Mouse (Mus musculus) thymus, postnatal 0 days (tissue): Measurements from ENCODE around the gene Doc2g. TPM values are rescaled to one million over a fixed set of nuclear protein-coding genes. Genes with fewer than 3 reads are reported as not detected.
"Not testable (repeated sequence)": the region's sequence is repeated elsewhere in the genome, so short reads cannot be mapped to it uniquely, and the experiment has no call there.

Experiments
- DNase-seq: peaks from one replicate; pipeline ENCODE4 v3.0.0-alpha.2; 2015; ENCODE audit warnings: low spot score
- polyA plus RNA-seq: library from polyadenylated mRNA; unstranded; fragments of >200 nt; fragmentation: Nextera tagmentation; extraction: Ambion mirVana; gene quantifications from 2 replicates; pipeline ENCODE4 v1.2.1, GENCODE M21; 2015

The Doc2g gene
- polyA plus RNA-seq, 1 experiment from 2014 or later: 1.6 TPM

DNA sequence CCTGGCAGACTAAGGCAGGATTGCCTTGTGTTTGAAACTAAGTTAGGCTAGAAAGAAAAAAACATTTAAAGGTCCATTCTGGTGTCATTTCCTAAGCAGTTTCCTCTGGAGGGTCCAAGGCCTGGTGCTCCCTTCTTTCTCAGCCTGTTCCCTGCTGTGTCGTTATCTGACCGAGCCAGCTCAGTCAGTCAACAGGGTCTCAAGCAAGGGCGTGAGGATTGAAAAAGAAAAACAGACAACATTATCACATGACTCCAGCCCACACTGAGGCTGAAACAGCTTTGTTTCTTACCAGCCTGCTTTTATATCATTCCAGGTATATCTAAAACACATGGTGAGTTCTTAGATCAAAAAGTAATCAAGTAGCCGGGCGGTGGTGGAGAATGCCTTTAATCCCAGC lies 12.5 kb downstream of the Doc2g start:
- no peak for DNase-seq

DNA sequence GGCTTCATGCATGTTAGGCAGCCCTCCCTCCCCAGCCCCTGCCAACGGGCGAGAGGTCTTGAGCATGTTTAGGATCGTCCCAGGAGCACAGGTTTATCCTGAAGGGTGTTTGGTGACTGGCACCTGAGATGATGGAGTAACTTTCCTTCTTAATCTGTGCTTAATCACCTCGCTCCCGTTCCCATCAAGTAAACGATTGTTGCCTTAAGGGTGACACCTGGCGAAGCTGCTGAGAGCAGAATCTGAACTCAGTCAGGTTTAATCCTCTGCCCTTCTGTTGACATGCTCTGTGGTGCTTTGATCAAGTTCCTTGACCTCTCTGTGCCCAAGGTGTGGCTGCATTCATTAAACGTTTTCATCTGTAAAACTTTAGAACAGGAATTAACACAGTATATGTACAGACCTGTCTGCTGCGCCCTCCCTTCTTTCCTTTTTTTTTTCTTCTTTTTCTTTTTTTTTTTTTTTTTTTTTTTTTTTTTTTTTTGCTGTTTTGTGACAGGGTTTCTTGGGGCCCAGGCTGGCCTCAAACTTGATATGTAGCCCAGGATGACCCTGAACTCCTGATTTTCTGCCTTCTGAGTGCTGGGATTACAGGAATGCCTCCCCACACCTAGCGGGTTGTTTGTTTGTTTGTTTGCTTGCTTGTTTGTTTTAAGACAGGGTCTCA lies 14.9 kb downstream of the Doc2g start:
- no peak for DNase-seq

DNA sequence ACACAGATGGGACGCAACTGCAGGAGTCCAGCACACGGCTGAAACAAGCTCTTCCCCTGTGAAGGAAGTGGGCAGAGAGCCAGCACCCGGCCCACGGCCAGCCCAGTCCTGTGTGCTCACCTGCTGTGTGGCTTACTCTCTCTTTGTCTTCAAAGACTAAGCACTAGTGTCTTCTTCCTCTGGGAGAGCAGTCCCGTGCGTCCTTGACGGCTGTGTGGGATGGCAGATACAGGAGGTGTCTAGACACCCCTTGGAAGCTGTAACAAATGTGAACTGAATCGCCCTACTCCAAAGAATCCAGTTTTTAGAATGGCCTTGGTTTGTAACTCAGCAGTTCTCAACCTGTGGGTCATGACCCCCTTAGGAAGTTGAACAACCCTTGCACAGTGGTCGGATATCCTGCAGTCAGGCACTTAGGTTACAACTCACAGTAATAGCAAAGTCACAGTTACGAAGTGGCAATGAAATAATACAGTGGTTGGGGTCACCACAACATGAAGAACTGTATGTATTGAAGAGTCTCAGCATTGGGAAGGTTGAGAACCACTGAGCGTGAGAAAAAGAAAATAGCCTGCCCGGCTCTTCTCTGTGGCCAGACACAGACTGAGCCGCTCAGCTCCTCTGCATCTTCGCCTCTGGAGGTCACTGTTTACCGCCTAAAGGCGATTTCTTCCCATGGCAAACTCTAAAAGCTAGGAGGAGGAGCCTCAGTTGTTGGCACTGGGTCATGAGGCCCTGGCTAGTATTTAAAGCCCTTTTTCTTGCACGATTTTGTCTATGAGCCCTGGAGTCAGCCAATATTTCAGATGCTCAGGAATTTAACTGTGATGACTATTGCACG lies 15.8 kb downstream of the Doc2g start:
- peak; percentile 73 for DNase-seq

DNA sequence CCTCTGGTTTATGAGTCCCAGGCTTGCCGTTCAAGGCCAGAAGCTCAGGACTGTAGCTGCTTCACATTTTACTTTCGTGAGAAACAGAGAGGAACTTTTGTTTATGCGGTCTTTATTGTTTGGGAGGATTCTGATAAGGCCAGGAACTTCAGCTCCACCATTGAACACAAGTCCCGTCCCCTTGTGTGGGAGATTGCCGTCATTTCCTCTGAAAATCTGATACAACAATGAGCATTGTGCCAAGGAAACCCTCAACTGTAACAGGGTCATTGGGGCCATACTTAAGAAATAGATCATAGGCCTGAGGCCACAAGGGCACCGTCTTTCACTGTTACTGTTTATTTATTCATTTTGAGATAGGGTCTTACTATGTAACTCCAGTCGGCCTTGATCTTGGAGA lies 20.1 kb downstream of the Doc2g start:
- DNase-seq: no peak

DNA sequence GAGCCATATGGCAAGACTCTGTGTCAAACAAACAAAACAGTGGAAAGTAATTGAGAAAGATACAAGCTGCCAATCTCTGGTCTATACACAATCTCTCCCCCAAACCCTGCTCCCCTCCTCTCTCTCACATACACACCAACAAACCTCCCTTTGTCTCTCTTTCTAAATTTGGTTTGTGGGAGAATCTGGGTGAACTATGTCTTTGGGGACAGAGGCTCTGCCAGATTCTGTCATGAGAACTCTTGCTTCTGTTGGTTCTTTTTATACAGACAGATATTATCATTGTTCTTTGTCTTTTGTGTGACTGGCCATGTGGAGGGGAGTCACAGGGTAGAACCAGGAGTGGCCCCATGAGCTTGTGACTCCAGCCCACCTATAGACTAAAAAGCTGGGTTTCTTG lies 24.5 kb downstream of the Doc2g start:
- no peak for DNase-seq

DNA sequence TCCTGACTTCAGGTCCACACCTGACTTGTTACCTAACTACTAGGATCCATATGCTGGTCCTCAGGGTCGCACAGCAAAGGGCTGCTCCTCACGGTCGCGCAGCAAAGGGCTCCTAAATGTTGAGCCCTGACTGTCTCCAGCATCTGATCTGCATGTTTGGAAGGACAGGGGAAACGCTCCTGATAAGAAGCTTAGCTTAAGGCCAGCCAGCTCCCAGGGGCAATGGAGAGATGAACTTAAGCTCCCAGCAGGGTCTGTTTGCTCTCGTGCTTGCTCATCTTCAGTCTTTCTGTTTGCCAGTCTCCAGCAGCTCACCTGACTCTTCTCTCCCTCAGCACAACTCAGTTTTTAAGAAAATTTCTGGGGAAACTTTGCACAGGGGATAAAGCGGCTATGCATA lies 29.6 kb downstream of the Doc2g start:
- no peak for DNase-seq

DNA sequence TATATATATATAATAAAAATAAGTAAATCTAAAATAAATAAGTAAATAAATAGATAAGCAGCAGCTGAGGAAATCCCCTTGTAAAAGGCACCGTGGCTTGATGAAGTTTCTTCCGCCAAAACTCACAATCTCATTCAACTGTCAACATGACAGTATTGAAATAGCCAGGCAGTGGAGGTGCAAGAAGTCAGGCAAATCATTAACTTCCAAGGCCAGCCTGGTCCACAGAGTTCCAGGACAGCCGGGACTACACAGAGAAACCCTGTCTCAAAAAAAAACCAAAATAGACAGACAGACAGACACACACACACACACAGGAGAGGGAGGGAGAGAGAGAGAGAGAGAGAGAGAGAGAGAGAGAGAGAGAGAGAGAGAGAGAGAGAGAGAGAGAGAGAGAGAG lies 30.2 kb downstream of the Doc2g start:
- no peak for DNase-seq

DNA sequence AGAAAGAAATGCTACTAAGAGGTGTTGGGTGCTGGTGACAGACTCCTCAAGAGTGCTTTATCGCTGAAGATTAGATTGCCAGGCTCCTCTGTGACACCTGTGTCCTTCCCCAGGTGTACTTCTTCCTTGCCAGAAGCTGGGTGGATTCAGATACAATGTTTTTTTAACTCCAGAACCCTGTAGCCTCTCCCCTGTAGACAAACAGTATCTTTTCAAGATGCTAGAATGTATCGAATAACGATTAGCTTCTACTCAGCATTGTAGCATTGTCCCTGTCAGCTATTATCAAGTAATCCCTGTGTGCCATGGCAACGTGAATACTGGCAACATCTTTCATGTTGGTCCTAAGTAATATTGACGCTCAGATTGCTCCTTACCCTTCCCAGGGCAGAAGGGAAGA lies 30.6 kb downstream of the Doc2g start:
- DNase-seq: no peak

DNA sequence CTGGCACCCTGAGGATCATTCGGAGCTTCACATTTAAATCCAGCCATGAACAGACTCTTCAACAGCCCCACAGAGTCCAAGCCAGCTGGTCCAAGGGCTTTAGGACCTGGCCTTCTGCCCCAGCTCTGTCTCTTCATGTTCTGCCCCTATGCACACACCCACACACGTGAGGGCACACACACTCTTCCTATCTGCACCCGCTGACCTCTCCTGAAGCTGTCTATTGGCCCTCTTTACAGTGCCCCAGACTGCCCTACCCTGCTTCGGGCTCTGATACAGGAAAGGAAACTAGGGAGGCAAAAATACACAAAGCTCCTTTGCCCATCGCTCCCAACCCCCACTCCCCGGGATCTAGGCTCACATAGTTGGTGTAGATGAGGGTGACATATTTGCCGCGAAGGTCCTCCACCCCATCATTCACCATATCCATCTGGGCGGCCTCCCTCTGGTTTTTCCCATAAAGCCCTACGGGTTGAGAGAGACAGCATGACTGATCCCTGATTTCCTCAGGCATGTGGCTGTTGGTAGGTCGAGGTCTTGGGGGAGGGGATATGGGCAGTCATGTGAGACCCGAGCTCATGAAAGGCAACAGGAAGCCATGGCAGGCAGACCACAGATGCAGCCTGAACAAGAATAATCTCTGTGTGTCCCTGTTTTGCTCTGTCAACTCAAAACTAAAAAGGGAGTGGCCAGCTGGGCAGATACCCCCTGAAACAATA lies 33.4 kb downstream of the Doc2g start:
- no peak for DNase-seq

DNA sequence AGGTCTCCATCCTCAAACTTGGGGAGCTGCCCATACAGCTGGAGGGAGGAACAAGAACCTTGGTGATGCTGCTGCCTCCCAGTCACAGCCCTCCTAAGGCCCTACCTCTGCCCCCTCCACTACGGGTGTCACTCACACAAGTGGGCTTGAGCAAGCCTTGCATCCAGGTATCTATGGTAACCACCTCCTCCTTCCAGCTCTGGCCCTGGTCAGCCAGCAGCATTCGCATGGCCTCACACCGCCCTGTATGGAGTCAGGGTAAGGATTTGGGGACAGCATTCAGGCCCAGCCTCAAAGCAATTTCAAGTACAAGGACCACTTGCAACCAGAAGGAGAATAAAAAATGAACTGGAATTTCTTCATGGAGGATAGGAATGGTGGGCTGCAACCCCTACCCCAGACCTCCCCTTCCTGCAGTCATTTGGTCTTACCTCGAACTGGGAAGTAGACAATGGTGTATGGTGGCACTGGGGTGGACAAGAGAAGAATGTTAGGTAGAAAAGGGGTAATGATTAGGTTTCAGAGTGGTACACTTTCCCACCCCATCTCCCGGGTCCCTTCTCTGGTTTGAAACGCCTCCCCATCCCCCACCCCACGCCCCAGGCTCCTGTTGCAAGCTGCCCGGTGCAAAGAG lies 34.2 kb downstream of the Doc2g start:
- DNase-seq: not testable (repeated sequence)

DNA sequence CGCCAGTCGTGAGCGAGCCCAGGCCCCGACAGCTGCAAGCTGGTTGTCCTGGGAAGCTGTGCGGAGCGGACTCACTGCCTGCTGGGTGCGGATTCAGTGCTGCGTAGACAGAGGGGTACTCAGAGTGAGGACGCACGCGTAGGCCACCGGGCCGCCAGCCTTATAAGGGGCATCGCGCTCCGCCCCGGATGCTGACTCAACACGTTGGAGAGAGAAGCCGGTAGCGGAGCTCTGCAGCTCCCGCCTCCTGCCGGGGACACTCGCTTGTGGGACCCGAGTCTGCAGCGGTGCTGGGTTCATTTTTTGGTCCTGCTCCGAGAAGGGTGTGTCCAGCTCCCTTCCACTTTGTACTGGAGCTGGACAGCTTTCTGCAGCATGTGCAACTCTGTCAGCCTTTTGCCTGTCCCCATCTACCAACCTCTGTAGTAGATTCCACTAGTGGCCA lies 34.7 kb downstream of the Doc2g start, which contains the start of gene Gstp1:
Gene Gstp1 (minus strand): TSS at position 198 of the 445 bp plus-strand sequence.
- peak; percentile 88 for DNase-seq

DNA sequence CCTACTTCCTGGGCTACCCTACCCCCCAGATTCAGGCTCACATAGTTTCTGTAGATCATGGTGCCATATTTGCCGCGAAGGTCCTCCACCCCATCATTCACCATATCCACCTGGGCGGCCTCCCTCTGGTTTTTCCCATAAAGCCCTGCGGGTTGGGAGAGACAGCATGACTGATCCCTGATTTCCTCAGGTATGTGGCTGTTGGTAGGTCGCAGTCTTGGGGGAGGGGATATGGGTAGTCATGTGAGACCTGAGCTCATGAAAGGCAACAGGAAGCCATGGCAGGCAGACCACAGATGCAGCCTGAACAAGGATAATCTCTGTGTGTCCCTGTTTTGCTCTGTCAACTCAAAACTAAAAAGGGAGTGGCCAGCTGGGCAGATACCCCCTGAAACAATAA lies 37.8 kb downstream of the Doc2g start:
- DNase-seq: not testable (repeated sequence)

DNA sequence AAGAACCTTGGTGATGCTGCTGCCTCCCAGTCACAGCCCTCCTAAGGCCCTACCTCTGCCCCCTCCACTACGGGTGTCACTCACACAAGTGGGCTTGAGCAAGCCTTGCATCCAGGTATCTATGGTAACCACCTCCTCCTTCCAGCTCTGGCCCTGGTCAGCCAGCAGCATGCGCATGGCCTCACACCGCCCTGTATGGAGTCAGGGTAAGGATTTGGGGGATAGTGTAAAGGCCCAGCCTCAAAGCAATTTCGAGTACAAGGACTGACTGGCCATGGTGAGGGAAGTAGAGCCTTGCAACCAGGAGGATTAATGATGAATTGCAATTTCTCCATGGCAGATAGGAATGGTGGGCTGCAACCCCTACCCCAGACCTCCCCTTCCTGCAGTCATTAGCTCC lies 38.4 kb downstream of the Doc2g start:
- not testable (repeated sequence) for DNase-seq

DNA sequence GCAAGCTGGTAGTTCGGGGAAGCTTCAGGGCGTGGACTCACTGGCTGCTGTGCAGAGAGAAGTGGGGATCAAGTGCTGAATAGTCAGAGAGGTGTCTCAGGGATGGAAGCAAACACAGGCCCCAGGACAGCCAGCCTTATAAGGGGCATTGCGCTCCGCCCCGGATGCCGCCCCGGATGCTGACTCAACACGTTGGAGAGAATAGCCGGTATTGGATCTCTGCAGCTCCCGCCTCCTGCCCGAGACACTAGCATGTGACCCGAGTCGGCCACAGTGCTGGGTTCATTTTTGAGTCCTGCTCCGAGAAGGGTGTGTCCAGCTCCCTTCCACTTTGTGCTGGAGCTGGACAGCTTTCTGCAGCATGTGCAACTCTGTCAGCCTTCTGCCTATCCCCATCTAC lies 39.0 kb downstream of the Doc2g start:
- no peak for DNase-seq

DNA sequence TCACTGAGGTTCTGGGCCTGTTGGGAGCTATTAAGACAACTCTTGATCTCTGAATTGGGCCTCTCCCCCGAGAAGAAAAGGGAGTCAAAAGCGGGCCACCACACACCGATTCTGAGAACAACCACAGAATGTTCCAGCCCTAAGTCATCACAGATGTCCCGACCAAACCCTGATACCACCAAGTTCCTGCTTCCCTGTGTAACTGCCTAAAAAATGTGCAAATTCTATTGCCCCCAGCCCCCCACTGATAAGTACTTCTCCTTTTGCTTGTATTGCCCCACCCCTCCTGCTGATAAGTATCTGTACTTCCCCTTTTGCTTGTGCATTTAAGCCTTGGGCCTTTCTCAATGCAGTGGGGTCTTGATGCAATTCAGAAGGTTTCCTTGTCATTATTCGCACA lies 41.0 kb downstream of the Doc2g start:
- DNase-seq: not testable (repeated sequence)

DNA sequence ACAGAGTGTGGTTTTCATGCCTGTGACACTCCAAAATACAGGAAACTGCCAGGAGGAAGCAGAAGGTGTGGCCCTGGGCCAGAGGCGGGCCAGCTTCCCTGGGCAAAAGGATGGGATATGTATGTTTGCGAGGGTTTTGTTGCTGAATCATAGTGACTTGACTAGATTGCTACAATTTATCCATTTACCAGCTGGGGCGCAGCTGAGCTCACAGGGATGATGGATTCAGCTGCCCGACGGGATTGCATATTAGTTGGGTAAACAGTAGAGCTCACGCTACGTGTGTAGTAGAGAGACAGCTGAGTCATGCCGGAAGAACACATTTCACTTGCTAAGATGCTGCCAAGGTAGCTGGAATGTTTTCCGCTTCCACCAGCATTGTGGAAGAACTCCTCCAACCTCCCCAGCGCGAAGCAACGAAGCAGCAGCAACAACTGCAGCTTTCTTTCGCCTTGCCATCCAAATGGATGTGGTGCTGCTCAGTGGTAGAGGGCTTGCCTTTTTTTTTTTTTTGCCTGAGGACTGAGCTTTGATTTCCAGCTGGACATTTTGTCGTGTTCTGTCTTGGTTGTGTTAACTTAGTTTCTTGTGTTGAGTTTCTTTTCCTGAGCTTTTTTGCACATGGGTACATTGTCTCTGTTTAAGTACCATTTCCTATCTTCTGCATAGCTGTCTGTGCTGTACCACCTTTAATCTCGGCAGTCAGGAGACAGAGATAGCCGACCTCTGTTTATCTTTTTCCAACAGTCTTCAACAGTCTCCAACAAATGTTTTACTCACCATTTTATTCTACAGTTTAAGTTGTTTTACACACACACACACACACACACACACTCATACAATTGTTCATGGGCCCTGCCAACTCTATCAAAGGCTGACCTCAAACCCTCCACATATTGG lies 43.1 kb downstream of the Doc2g start, which contains the start of gene Gstp2:
Gene Gstp2 (minus strand): TSS at position 58 of the 900 bp plus-strand sequence.
- no peak for DNase-seq

DNA sequence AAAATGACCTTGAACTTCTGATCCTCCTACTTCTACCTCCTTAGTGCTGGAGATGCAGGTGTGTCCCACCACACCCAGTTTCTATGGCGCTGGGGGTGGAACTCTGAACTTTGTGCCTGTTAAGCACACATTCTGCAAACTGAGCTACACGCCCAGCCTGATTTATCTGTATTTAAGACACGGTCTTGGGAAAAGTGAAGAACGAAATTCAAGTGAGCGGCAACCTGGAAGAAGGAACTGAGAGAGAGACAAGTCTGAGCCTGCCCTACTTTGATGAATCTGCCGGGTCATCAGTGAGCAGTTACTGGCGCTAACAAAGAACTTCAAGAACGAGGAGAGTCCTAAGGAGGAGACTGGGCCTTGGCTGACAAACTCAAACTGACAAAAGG lies 43.7 kb downstream of the Doc2g start:
- DNase-seq: no peak

DNA sequence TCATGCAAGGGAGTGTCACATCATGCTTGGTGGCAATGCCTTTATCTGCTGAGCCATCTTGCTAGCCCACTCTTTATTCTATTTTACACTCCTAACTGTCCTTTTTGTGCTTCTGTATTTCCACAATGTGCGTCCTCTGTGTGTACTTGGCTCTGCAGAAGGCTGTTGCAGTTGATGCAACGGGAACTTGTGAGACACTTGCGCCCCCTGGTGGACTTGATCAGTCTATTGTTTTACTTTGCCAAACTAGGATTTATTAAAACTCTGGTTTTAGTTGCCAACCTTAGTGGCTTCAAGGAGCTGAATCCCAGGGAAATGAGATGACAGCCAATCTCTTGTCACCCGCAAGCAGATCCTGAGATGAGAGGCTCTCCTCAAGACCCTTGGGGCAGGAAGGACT lies 44.7 kb downstream of the Doc2g start:
- DNase-seq: peak; percentile 84

DNA sequence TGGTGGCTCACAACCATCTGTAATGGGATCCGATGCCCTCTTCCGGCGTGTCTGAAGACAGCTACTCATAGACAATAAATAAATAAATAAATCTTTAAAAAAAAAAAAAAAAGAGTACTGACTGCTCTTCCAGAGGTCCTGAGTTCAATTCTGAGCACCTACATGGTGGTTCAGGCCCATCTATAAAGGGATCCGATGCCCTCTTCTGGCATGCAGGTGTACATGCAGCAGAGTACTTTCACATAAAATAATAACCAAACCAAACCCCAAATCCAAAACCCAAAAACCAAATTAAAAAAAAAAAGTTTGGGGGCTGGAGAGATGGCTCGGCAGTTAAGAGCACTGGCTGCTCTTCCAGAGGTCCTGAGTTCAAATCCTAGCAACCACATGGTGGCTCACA lies 46.0 kb downstream of the Doc2g start:
- DNase-seq: not testable (repeated sequence)

DNA sequence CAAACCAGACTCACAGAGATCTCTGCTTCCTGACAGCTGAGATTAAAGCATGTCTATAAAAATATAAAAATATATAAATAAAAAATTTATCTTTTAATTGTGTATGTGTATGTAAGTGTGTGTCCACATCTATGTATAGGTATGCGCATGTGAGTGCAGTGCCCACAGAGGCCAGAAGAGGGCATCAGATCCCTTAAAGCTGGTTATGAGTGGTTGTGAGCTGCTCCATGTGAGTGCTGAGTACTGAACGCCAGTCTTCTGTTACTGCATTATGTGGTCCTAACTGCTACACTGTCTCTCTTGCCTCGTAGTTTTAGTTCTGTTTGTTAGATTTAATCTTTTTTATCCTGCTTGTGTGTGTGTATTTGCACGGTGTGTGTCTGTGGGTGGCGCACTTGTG lies 47.9 kb downstream of the Doc2g start:
- DNase-seq: no peak
